Mouse (Mus musculus): ENCODE results near the gene Aqp6. TPM values are rescaled to one million over a fixed set of nuclear protein-coding genes. Genes with fewer than 3 reads are reported as not detected.

Aqp6 gene
- total RNA-seq (2021): under 1 TPM in 1 of 2 experiments, not detected in 1; 0.26 TPM
- long read RNA-seq, experiment 1: 0 reads
- long read RNA-seq, experiment 2: 0 reads

DNA sequence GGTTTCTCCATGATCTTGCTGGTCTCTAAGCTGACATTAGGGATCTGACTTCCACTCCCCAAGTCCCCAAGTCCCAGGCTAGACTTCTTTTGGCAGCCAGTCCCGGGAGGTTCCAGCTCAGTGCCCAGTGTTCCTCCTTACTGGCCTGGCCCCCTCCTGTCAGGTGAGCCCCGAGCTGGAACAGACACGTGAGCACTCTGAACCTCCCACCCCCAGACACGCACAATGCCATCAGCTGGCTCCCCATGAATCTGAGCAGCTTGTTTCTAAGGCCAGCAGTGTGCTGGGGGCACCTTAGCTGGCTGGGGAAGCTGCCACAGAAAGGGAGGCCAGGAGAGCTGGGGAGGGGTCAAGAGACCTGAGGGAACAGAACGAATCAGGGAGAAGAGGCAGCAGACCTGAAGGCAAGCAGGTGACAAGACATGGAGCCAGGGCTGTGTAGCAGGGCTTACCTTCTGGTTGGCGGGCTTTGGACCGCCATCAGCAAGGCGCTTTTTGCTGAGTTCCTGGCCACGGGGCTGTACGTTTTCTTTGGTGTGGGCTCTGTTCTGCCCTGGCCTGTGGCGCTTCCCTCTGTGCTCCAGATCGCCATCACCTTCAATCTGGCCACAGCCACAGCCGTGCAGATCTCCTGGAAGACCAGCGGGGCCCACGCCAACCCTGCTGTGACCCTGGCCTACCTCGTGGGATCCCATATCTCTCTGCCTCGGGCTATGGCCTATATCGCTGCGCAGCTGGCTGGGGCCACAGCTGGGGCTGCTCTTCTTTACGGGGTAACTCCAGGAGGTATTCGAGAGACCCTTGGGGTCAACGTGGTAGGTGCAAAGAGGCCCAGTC is at the start of gene Aqp6:
Aqp6 (plus strand) TSS at position 415 of the 837 bp plus-strand sequence.
- no peak for DNase-seq (ENCODE audit: low spot score in 2 of 2)
- no peak for TF ChIP-seq CTCF (conservative IDR thresholded peaks at IDR 0.05)
- H3K4me3 ChIP-seq: no peak within 1 kb of the TSS
- no peak within 1 kb of the TSS for H3K27ac ChIP-seq

DNA sequence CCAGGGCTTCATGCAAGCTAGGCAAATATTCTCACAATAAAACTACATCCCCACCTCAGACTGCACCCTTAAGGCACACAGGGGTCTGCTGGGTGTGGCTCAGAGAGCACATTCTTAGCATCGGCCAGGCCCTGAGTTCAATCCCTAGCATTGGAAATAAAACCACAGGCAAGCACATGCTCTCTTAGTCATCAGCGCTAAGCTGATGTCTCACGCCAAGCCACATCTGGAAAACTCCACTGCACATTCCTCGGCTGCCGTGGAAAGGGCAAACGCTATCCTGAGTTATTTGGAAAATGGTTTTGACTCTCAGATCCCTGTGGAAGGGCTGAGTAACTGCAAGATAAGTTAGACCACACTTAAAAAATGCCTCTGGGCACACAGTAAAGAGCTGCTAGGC is 47.4 kb upstream of the Aqp6 start:
- no peak for TF ChIP-seq CTCF (conservative IDR thresholded peaks at IDR 0.05)
- H3K27ac ChIP-seq: no peak overlapping the region
- no peak overlapping the region for H3K4me3 ChIP-seq
- DNase-seq (ENCODE audit: low spot score in 2 of 2): no peak

DNA sequence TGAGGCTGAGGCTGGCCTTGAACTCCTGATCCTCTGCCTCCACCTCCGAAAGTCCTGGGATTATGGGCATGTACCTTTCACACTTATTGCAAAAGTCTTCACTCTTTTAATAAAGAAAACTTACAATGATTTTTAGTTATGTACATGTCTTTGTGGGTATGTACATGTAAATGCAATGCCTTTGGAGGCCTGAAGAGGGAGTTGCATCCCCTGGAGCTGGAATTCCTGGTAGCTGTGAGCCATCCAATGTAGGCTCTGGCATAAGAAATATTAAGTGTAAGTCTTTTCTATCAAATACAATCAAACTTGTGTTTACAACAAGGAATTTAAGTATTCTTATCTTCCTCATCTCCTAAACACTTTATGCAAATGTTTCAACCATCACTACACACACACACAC is 42.3 kb upstream of the Aqp6 start:
- Histone ChIP-seq H3K4me3 (no peak overlapping the region), H3K27ac (no peak overlapping the region)
- TF ChIP-seq CTCF (conservative IDR thresholded peaks at IDR 0.05): peak; percentile 32; the same call in 1 of the 2 replicates
- DNase-seq (ENCODE audit: low spot score in 2 of 2): no peak

DNA sequence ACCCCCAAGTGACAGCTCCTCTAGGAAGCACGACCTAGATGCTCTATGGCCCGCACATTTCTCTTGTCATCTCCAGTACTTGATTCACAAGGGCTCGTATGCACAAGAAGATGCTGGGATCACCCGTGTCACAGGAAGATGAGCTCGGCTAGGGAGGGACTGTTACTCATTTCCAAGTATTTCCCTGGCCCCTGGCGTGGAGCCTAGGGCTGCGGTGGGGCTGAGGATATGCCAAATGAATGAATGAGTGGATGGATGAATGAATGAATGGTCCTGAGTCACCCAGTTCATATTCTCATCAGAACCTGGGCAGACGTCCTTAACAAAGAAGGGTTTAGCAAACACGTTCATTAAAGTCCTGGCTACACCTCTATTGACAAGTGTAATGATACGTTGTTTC is 41.0 kb upstream of the Aqp6 start:
- no peak for DNase-seq (ENCODE audit: low spot score in 2 of 2)
- no peak overlapping the region for H3K27ac ChIP-seq
- TF ChIP-seq CTCF (conservative IDR thresholded peaks at IDR 0.05): no peak
- H3K4me3 ChIP-seq: no peak overlapping the region

DNA sequence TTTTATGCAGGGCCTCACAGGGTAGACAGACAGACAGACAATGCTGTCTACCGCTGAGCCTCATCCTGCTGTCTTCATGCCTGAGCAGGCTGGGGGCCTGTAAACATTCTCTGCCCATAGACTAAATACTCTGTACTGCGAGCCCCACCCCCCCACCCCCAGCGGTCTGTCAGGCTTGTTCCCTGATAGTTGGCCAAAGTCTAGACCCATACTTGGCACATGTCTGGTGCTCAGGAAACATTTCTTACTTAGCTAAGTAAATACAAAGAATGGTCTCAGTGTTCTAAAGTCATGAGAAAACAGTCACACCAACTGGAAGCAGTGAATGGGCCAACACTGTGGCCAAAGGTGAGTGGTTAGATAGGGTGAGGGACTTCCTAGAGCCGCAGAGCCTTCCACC is 33.8 kb upstream of the Aqp6 start:
- no peak for DNase-seq (ENCODE audit: low spot score in 2 of 2)
- Histone ChIP-seq H3K4me3 (no peak overlapping the region), H3K27ac (no peak overlapping the region)
- TF ChIP-seq CTCF (conservative IDR thresholded peaks at IDR 0.05): no peak

DNA sequence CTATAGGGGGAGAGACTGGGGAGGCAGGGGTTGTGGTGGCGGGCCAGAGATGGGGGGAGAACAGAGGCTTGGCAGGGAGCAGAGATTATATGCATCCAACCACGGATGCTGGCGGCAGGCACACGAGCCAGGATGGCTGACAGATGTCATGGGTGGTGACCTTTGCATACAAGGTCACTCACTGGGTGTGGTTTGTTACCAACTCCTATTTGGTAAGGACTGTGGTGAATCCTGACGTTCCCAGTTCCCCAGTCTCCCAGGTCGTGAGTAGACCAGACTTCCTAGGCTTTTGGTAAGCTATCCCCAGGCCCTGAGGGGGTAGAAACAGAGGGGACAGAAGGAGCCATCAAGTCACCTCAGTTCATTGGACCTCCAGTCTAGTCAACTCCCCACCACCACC is 32.5 kb upstream of the Aqp6 start:
- H3K4me3 ChIP-seq: no peak overlapping the region
- no peak for DNase-seq (ENCODE audit: low spot score in 2 of 2)
- H3K27ac ChIP-seq: no peak overlapping the region
- TF ChIP-seq CTCF (conservative IDR thresholded peaks at IDR 0.05): no peak

DNA sequence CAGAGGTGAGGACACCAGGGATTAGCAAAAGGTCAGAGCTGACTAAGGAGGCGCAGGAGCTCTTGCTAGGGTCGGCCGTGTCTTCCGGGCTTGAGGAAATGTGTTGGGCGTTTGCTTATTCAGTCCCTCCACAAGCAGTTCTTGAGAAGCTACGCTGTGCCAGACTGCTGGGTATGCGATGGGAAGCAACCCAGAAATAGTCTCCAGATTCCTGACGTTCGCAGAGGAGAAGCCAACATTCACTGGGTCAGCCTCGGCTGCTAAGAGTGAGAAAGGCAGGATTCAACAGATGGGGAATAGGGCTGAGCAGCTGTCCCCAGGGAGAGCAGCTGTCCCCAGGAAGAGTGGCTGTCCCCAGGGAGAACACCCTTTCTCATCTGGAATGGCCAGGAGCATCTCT is 32.1 kb upstream of the Aqp6 start:
- no peak for DNase-seq (ENCODE audit: low spot score in 2 of 2)

DNA sequence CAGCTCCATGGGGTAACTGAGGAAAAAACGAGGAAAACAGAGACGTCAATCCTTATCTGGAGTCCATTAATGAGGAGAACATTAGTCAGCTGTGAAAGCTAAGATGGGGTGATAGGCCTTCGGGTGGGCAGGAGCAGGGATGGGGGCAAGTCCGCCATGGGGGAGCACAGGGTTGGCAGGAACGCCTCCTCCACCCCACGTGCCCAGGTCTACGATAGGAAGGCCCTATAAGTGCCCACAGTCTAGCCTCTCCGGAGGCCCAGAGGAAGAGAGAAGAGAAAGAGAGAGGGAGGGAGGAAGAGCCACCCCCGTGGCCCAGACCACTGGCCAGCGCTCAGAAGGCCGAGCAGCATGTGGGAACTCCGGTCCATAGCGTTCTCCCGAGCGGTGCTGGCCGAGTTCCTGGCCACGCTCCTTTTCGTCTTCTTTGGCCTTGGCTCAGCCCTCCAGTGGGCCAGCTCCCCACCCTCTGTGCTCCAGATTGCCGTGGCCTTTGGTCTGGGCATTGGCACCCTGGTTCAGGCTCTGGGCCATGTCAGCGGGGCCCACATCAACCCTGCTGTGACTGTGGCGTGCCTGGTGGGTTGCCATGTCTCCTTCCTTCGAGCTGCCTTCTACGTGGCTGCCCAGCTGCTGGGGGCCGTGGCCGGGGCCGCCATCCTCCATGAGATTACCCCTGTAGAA is 22.3 kb upstream of the Aqp6 start, which contains the start of gene Aqp2:
Aqp2 (plus strand) TSS at position 254 of the 684 bp plus-strand sequence.
- DNase-seq (ENCODE audit: low spot score in 2 of 2): no peak
- TF ChIP-seq CTCF (conservative IDR thresholded peaks at IDR 0.05): no peak

More for the DNA sequence above, 32.1 kb upstream of the Aqp6 start:
- TF ChIP-seq CTCF (conservative IDR thresholded peaks at IDR 0.05): no peak
- Histone ChIP-seq H3K27ac (no peak overlapping the region), H3K4me3 (no peak overlapping the region)

DNA sequence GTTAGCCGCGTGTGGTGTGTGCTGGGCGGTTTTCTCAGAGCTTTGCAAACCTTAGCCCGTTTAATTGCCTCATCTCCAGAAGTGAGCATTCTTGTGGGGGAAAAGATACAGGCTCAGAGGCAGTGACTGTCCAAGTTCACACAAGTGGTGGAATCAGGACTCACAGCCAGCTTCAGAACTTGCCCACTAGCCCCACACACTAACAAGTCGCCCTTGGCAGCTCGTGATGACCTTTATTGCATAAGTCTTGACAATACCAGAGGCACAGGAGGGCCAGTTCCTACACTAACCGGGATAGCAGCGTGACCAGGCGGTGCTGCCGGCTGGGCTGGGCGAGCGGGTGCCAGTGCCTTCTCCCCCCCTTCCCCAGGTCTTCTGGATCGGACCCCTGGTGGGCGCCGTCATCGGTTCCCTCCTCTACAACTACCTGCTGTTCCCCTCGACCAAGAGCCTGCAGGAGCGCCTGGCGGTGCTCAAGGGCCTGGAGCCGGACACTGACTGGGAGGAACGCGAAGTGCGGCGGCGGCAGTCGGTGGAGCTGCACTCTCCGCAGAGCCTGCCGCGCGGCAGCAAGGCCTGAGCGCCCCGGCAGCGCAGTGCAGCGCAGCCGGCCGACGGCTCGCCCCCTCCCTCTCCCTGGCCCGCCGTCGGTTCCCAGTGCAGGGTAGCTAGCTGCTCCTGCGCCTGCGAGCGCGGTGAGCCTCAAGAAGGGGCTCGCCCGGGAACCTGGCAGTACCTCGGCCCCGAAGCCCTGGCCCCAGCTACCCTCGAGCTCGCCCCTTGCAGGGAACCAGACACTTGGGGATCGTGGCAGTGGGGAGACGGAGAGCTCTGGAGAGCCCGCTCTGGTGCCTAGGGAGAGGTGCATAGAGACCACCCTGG is 17.5 kb upstream of the Aqp6 start:
- H3K4me3 ChIP-seq: peak overlapping the region; percentile 23; the same call in 1 of the 2 replicates
- no peak for DNase-seq (ENCODE audit: low spot score in 2 of 2)
- peak; percentile 15; the same call in 1 of the 2 replicates for TF ChIP-seq CTCF (conservative IDR thresholded peaks at IDR 0.05)

More for the DNA sequence above, 22.3 kb upstream of the Aqp6 start, which contains the start of gene Aqp2:
- no peak within 1 kb of the TSS for H3K27ac ChIP-seq
- no peak within 1 kb of the TSS for H3K4me3 ChIP-seq

DNA sequence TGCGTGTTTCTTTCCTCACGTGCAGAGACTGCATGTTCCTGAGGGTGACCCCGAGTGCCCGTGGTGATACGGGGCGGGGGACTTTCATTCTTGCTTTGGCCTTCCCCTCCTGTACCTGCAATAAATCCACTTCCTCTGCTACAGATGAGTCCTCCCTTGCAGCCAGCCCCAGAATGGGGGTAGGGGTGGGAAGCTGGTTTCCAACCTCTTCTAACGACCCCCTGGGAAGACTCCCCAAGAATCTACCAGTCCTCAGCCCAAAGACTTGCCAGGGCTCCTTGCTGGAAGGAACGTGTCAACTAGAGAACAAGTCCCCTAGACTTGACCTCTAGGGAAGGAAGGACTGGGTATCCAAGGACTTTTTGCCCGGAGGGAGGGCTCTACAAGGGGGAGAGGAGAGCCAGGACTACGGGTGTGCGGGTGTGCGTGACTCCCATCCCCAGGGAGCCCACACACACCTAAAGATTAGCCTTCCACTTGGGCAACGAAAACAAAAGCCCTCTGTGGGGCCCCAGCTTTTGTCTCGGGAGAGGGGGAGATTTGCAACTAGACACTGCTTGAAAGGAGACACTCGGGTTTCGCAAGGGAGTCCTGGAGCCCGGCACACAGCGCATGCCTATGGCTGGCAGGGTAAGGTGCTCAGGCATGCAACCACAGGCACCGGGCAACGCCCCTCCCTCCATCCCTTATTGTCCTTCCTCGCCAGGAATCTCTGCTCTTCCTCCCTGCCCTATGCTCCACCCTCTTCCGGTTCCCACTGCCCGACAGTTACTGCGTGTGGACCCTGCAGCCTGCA is 16.6 kb upstream of the Aqp6 start:
- Histone ChIP-seq H3K27ac (no peak overlapping the region), H3K4me3 (peak overlapping the region; percentile 23; the same call in 1 of the 2 replicates)
- no peak for DNase-seq (ENCODE audit: low spot score in 2 of 2)
- no peak for TF ChIP-seq CTCF (conservative IDR thresholded peaks at IDR 0.05)

More for the DNA sequence above, 17.5 kb upstream of the Aqp6 start:
- H3K27ac ChIP-seq: no peak overlapping the region

DNA sequence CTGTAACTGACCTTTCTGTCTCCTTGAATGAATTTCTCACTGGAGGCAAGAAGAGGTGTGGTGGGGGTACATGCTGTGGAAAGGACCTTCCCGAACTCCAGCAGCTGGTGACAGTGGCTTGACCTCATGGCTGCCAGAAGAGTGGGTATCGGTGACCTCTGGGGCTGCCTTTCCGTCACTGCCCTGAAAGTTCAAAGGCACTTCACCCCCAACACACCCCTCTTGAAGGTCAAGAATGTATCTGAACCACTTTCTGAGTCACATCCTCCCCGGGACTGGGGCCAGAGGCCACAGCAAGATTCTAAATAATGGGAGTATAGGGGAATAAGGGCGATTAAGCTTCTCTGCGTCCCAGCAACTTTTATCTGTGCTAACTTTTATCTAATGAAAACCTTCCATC is 15.5 kb upstream of the Aqp6 start:
- TF ChIP-seq CTCF (conservative IDR thresholded peaks at IDR 0.05): no peak
- H3K27ac ChIP-seq: no peak overlapping the region
- no peak overlapping the region for H3K4me3 ChIP-seq
- no peak for DNase-seq (ENCODE audit: low spot score in 2 of 2)

DNA sequence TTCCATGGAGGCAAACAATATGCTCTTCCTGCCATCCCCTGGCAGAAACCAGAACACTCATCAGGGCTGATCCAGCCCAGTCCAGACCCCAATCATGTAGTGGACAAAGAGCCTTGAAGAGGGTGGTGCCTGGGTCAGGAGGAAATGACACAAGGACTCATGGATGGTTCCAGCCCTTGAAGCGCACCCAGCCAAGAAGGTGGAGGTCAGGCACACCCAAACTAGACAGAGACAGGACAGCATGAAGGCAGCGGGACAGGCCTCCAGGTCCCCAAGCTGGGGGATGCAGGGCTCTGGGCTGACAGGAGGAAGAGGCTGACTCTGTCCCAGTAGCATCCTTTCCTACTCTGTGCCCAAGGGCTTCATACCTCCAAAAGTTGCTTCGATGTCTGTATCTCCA is 14.7 kb upstream of the Aqp6 start:
- TF ChIP-seq CTCF (conservative IDR thresholded peaks at IDR 0.05): no peak
- no peak for DNase-seq (ENCODE audit: low spot score in 2 of 2)
- Histone ChIP-seq H3K4me3 (no peak overlapping the region), H3K27ac (no peak overlapping the region)
